Mouse (Mus musculus): Measurements from ENCODE around the gene St8sia1.

Gene St8sia1

GRCm38 (mm10) chr6:142944470-142944869 is 19.8 kb downstream of the St8sia1 start:
- no peak for DNase-seq (ENCODE audit: low spot score in 2 of 2)

- no peak for DNase-seq (ENCODE audit: low spot score in 2 of 2)
Measured at GRCm38 (mm10) chr6:142943419-142943818, 20.8 kb downstream of the St8sia1 start.

- DNase-seq (ENCODE audit: low spot score in 2 of 2) = no peak
Measured at GRCm38 (mm10) chr6:142941596-142942381, 22.5 kb downstream of the St8sia1 start.

- no peak for DNase-seq (ENCODE audit: low spot score in 2 of 2)
Measured at GRCm38 (mm10) chr6:142941078-142941477, 23.2 kb downstream of the St8sia1 start.

- DNase-seq (ENCODE audit: low spot score in 2 of 2) = no peak
Measured at GRCm38 (mm10) chr6:142938549-142939345, 25.5 kb downstream of the St8sia1 start.

- no peak for DNase-seq (ENCODE audit: low spot score in 2 of 2)
Measured at GRCm38 (mm10) chr6:142938074-142938473, 26.2 kb downstream of the St8sia1 start.

- no peak for DNase-seq (ENCODE audit: low spot score in 2 of 2)
Measured at GRCm38 (mm10) chr6:142932582-142932981, 31.7 kb downstream of the St8sia1 start.

GRCm38 (mm10) chr6:142932144-142932543 is 32.1 kb downstream of the St8sia1 start:
- no peak for DNase-seq (ENCODE audit: low spot score in 2 of 2)

- no peak for DNase-seq (ENCODE audit: low spot score in 2 of 2)
Measured at GRCm38 (mm10) chr6:142928551-142929309, 35.5 kb downstream of the St8sia1 start.

- no peak for DNase-seq (ENCODE audit: low spot score in 2 of 2)
Measured at GRCm38 (mm10) chr6:142926901-142927605, 37.2 kb downstream of the St8sia1 start.

GRCm38 (mm10) chr6:142925921-142926320 is 38.3 kb downstream of the St8sia1 start:
- no peak for DNase-seq (ENCODE audit: low spot score in 2 of 2)

GRCm38 (mm10) chr6:142925374-142925773 is 38.9 kb downstream of the St8sia1 start:
- no peak for DNase-seq (ENCODE audit: low spot score in 2 of 2)

GRCm38 (mm10) chr6:142920901-142921300 is 43.4 kb downstream of the St8sia1 start:
- no peak for DNase-seq (ENCODE audit: low spot score in 2 of 2)

- DNase-seq (ENCODE audit: low spot score in 2 of 2) = no peak
Measured at GRCm38 (mm10) chr6:142918691-142919090, 45.6 kb downstream of the St8sia1 start.

GRCm38 (mm10) chr6:142917471-142917901 is 46.8 kb downstream of the St8sia1 start:
- DNase-seq (ENCODE audit: low spot score in 2 of 2) = no peak

GRCm38 (mm10) chr6:142916271-142916941 is 47.8 kb downstream of the St8sia1 start:
- no peak for DNase-seq (ENCODE audit: low spot score in 2 of 2)

- no peak for DNase-seq (ENCODE audit: low spot score in 2 of 2)
Measured at GRCm38 (mm10) chr6:142915464-142915863, 48.8 kb downstream of the St8sia1 start.

- DNase-seq (ENCODE audit: low spot score in 2 of 2) = no peak
Measured at GRCm38 (mm10) chr6:142914676-142915075, 49.6 kb downstream of the St8sia1 start.

GRCm38 (mm10) chr6:142911263-142911662 is 53.0 kb downstream of the St8sia1 start:
- no peak for DNase-seq (ENCODE audit: low spot score in 2 of 2)

GRCm38 (mm10) chr6:142910721-142911120 is 53.5 kb downstream of the St8sia1 start:
- no peak for DNase-seq (ENCODE audit: low spot score in 2 of 2)

GRCm38 (mm10) chr6:142909771-142910105 is 54.5 kb downstream of the St8sia1 start:
- no peak for DNase-seq (ENCODE audit: low spot score in 2 of 2)
